Mouse (Mus musculus) hematopoietic stem cell, adult 5-6 weeks (primary cell): Measurements from ENCODE around the gene Tmem97. TPM values are rescaled to one million over a fixed set of nuclear protein-coding genes. Genes with fewer than 3 reads are reported as not detected.

Source experiments
- ATAC-seq, 2 experiments: fragments of 125-278 bp in 1 of 2; replicated peaks in 1 of 2; 2 replicates each; pipeline ENCODE4 v1.8.0; 2016 to 2017; ENCODE audit warnings: inconsistent platforms in 2 of 2, mild to moderate bottlenecking in 2 of 2, moderate number of reproducible peaks in 2 of 2, low read depth in 1 of 2, moderate TSS enrichment in 1 of 2; ENCODE audit not compliant: low FRiP score in 2 of 2, poor library complexity in 2 of 2, severe bottlenecking in 2 of 2, insufficient read depth in 1 of 2, low TSS enrichment in 1 of 2
- total RNA-seq: library from RNA; stranded (forward); fragments of 172-1452, 232-1000 nt; gene quantifications from 2 replicates; pipeline ENCODE4 v1.2.3, GENCODE M21; 2017

Gene Tmem97
- total RNA-seq, 1 experiment from 2014 or later, result 23.8 TPM

DNA sequence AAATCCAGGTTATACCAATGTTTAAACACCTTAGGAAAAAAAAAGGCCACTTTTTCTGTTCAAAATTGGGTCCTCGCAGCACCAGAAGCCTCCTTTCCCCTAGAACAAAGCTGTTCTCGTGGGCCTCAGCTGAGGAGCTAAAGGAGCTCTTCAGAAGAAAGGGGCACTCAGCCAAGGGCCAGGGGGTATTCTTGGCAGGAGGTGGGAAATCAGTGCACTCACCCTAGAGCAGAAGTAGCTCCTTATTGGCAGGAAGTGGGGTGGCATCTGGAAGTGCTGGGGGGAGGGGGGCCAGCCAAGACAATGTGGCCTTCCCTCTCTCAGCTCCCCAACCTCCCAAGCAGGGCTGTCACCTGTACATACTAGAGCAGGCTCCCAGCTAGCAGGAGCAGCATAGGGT lies 25.7 kb downstream of the Tmem97 start:
- no peak for ATAC-seq

DNA sequence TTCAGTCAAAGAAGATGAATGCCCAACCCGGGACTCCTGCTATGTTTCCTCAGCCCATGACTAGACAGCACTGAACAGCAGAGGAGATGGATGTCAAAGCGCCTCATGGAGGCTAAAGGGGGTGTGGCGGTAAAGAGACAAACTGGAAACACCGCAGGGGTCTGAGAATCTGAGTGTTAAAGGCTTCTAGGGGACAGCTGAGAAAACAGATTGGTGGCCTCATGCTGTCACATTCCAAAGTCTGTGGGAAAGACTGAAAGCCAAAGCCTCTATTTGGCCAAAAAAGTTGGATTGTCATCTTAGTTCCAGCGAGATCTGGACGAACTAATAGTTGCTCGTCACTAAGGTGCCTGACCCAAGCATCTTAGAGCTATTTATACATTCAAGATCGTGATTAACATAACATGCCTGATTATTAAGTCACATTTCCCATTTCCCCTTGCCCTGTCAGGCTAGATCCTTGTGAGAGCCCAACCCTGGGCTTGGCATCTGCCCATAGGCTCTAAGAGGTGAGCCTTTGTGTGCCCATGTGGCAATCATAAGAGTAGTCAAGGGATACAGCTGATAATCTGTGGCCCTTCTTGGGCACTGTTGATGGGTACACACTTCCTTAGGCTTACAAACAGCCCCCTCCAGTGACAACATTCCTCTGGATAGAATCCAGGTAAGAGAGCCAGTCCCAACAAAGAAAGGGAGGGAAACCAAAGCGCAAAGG lies 27.2 kb downstream of the Tmem97 start:
- ATAC-seq, result no peak

DNA sequence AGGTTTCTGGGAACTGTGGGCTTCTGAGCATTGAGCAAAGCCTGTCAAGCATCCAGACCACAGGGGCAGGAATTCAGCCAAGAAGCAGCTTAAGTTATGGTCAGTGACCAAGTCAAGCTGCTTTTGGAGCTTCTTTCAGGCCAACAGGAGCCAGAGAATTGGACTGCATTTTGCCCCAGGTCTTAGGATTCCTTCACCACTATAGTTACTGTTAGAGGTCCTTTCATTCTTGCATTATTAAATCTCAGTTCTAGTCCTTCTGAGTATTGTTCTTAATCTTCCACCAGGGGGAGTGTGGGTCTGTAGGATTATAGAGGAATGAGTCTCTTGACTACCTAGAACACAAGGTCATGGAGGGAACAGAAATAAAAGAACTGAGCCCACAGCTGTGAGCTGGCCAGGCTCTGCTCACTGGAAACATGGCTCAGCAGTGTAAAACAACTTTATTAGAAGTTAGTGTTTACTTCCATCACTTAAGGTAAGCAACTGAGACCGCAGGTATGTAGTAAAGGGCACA lies 28.0 kb downstream of the Tmem97 start:
- peak in 1 of 2 experiments; percentile 46; a peak in 1 of 4 replicates for ATAC-seq

DNA sequence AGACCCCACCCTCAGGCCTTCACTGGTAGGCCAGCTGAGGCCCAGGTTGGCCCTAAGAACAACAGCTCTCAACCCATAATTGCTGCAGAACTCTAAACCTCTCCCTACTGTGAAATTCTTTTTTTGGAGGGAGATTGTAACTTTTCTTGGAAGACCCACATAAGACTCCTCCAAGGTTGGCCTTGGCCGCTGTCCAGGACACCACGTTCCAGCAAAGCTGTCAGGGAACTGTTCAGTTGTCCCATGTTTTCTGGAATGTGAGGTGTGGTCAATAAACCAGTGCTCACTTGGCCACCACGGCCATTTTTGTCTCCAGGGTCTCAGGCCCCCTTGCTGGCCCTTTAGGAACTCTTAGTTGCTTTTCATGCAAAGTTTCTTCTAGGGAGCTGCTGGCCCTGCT lies 28.7 kb downstream of the Tmem97 start:
- ATAC-seq, result no peak

DNA sequence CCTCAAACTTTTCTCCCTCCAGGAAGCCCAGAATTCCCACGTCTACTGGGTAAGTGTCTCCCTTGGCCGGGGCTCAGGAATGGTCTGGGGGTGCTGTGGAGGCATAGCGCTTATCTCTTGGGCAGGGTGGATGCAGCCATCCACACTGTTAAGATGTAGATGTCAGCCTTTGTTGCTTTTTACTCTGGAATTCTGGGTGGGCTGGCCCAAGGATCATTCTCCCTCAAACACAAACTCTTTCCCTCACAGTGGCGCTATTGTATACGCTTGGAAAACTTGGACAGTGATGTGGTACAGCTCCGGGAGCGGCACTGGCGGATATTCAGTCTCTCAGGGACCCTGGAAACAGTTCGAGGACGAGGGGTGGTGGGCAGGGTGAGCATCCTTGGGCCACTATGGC lies 31.6 kb downstream of the Tmem97 start:
- ATAC-seq, result no peak

DNA sequence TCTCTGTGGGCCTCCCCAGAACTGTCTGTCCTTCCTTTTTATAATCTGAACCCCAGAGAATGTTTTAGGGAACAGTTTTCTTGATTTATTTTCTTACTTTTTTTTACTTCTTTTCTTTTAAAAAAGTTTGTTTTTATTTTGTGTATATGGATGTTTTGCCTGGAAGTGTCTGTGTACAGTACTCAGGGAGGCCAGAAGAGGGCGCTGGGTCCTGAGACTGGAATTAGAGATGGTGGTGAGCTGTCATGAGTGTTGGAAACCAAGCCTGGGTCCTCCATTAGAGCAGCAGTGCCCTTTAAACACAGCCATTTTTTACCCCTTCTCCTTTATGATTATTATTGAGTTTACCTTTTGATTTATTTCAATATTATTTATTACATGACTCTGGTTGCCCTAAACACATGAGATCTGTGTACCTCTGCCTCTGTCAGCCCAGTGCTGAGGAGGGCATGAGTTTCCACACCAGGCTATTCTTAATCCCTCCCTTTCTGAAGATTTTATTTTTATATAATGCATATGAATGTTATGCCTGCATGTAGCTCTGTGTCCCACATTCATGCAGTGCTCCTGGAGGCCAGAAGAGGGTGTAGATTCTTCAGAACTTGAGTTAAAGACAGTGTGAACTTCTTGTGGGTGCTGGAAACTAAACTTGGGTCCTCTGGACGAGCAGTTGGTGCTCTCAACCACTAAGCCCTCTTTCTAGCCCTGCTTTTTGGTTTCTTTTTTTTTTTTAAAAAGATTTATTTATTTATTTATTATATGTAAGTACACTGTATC lies 34.8 kb downstream of the Tmem97 start:
- no peak for ATAC-seq

DNA sequence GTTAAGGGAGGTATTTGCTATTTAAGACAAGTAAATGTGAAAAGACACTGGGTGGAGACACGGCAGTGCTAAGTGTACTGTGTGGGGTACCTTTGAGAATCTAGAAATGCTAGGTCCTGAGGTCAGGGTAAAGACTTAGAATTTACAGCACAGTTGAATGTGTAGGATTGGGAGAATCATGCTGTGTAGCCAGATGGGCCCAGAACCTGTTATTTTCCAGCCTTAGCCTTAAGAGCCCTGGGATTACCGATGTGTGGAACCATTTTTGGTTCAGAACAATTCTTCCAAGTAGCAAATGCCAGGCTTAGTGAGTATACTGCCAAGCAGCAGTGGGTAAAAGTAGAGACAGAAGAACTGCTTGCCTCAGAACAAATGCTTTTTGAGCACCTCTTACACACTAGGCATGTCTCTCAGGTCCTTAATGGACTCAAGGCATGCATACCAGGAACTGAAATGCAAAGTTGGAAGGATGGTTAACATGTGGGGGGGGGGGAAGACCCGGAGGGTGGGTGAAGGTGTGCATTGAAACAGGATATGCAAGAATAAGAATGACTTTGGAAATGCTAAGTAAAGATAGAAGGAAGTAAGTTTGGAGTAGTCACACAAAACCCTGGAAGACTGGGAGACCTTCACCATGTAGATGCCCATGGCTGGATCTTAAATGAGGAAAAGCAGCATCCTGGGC lies 37.3 kb downstream of the Tmem97 start:
- ATAC-seq, result no peak

DNA sequence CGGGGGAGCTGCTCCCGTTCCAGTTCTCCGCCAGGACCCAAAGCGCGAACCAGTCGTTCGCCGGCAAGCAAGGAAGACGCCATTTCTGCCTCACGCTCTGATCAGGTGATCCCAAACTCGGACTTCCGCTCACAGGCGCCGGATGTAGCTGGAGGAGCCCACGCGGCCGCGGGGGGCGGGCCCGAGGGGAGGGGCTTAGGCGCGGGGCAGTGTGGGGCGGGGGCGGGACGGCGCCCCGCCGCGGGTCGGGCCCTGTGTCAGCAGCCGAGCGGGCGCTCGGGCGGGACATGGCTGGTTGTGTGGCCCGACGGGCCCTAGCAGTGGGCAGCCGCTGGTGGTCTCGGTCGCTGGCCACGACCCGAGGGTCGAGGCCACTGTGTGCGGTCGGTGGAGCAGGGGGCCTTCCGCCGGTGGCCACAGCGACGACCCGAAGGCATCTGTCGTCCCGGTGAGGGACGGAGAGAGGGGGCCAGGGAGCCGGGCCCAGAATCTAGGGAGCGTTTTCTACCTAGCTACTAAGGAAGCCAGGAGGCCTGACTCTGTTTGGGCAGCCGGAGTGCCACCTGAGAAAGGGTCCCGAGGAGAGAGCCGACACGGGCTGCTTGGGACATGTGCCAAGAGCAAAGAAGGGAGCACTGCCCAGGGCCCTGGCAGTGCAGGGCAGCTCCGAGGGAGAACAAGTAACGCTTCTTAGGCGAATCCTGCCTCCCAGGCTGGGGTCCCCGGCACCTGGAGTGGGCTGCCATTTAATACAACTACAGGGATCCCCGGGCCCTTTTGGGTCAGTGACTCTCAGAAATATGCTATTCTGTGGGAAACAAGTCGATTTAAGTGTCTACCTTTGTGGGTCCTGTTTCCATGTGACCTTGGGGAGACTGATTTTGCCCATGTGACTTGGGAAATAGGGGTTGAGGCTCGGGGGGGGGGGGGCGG lies 38.3 kb downstream of the Tmem97 start, which contains the start of the genes Tmem199 and Poldip2:
Tmem199 (minus strand) TSS at position 148 of the 933 bp plus-strand sequence.
Poldip2 (plus strand) TSS at position 169 of the 933 bp plus-strand sequence.
- peak; percentile 93 to 95 for ATAC-seq

DNA sequence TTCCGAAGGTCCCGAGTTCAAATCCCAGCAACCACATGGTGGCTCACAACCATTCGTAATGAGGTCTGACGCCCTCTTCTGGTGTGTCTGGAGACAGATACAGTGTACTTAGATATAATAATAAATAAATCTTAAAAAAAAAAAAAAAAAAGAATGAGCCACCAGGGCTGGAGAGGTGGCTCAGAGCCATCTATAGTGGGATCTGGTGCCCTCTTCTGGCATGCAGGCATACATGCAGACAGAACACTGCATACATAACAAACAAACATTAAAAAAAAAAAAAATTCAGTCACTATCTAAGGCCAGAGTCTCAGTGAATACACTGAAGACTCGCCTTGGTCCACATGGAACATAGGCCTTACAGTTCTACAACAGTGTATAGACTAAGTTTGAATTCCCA lies 41.4 kb downstream of the Tmem97 start:
- ATAC-seq, result no peak

DNA sequence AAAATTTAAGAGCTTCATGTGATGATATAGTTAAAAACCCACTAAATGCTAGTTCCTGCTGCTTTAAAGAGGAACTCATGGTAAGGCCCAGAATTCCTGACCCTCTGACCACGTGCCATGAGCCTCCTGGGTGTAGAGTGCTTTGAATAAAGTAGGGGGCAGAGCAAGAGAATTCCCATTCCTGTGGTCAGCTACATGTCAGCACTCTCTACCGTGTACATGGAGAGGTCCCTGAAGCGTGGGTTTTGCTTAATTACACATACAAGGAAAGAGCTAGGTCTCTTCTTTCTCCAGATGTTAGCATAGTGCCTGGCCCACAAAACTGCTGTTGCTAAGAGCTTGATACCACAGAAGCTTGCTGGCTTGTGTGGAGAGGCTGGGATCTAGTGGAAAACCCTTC lies 45.1 kb downstream of the Tmem97 start:
- ATAC-seq, result no peak

DNA sequence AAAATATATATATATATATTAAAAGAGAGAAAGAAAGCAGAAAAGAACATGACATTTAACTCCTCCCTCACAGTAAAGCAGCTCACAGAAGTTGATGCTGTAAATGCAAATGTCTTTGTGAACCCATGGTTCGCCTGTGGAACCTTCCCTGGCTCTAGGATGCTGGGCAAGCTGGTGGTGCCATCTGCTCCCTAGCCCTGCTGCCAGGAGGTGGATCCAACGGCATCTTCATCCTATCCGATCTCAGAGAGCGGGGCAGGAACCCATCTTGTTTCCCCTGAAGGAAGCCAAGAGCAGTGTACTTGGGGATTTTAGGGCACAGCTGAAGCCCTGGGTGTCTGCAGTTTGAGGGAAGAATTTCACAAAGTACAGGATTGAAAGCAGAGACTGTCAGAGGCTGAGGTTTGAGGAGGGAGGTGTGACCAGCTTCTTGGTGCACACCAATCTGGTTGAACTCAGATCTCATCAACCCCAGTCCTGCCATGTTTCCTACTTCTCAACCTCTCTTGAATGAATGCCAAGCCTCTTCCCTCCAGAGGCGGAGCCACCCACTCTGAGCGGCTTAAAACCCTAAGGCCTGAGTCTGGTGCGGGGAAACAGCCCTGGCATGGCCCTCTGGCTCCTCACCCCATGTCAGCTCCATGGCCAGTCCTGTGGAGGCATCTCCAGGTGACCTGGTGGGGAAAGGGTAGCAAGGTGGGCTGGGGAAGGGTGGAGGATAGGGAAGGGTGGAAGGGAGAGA lies 47.5 kb downstream of the Tmem97 start, which contains the start of gene Sebox:
Sebox (plus strand) TSS at position 539 of the 742 bp plus-strand sequence.
- 0 out of 4 replicates have a peak, but pooled peaks of 1 of the 2 experiments have one; percentile 17 for ATAC-seq

DNA sequence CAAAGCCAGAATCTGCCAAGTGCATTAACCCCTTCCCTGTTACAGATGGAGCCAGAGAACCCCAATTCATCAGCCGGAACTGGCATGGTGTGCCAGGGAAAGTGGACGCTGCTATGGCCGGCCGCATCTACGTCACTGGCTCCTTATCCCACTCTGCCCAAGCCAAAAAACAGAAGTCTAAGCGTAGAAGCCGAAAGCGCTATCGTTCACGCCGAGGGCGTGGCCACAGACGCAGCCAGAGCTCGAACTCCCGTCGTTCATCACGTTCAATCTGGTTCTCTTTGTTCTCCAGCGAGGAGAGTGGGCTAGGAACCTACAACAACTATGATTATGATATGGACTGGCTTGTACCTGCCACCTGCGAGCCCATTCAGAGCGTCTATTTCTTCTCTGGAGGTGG lies 49.0 kb downstream of the Tmem97 start:
- ATAC-seq, result no peak

DNA sequence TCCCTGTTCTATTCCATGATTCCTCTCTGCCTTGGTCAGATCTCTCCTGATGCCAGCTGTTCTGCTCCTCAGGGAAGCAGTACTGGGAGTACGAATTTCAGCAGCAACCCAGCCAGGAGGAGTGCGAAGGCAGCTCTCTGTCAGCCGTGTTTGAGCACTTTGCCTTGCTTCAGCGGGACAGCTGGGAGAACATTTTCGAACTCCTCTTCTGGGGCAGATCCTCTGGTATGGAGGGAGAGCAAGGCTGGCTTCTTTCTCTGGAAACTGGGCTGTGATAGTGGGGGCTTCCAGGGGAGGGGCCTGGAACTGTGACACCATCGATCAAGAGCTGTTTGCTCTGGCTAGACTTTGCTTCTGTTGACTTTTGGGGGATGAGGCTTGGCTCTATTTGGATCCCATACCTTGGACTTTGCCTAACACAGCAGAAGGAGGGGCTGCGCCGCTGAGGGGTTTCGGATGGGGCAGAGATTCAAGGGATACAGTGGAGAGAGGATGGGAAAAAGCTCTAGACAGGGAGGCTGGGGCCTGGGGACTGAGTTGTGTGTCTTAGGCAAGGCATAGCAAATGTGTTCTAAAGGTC lies 49.9 kb downstream of the Tmem97 start:
- ATAC-seq, result no peak

DNA sequence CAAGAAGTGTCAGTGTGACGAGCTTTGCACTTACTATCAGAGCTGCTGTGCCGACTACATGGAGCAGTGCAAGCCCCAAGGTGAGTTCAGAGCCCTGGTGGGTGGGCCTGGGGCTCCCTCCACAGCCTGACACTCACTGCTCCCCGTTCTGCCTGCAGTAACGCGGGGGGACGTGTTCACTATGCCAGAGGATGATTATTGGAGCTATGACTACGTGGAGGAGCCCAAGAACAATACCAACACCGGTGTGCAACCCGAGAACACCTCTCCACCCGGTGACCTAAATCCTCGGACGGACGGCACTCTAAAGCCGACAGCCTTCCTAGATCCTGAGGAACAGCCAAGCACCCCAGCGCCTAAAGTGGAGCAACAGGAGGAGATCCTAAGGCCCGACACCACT lies 51.0 kb downstream of the Tmem97 start:
- ATAC-seq, result no peak

DNA sequence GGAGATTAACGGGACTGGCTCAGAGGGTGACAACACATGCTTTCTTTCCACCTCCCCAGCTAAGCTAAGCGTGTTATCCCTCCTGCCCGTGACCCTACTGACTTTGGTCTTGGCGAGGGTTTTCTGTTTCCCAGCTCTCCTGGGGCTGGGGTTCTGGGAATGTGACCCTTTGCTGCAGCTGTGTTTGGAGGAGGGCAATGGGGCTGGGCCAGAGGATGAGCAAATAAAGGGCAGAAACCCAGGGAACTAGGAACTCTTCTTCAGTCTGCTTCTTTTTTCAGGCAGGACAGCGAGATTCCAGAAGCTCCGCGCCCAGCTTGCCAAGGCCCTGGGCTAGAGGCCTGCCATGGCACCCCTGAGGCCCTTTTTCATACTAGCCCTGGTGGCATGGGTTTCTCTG lies 51.6 kb downstream of the Tmem97 start, which contains the start of gene Vtn:
Vtn (plus strand) TSS at position 88 of the 400 bp plus-strand sequence.
- no peak for ATAC-seq
